Comparison of ENCODE assay signal across 31 mouse cellular contexts in the genomic region with DNA sequence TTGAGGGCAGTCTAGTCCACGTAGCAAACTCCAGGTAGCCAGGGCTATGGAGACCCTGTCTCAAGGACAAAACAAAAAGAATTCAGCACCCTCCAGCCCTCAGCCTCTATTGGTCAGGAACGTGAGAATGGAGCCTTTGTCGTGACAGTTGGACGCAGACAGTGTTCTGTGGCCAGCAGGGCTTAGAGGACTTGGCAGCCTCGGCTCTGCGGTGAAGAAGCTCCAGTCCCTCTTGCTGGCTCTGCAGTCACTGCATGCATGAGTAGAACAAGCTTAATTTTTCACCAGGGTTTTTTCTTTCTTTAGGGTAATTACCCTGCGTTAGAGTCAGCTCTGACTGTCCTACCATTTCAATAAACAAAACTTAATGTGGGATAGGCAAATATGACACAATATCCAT. TPM values are rescaled to one million over a fixed set of nuclear protein-coding genes. Genes with fewer than 3 reads are reported as not detected.
DNase-seq lines count a peak whose midpoint lies in the region; ATAC-seq and TF ChIP-seq lines count a peak whose summit lies in the region.
"Had no signal": no experiment of that assay in that cellular context is flagged by ENCODE, and none has a peak within 500 bp of the region (broad histone marks: within the 10 kb centered on the region; RNA-seq: fewer than 3 reads in every experiment).

No protein-coding gene starts in this region.

- H3K4me2 ChIP-seq in midbrain, postnatal 0 days (ENCODE audit: low read depth, low read length, poor library complexity, severe bottlenecking) = no peak overlapping the region
- H3K4me2 ChIP-seq: embryonic facial prominence, embryonic 12.5 days; intestine, embryonic 15.5 days; limb, embryonic 12.5 days; liver, embryonic 15.5 days; lung, embryonic 14.5 days; neural tube, embryonic 13.5 days had no signal

- H3K27me3 ChIP-seq in midbrain, postnatal 0 days (ENCODE audit: insufficient read depth, low read length) = no peaks in the 10 kb centered on the region
- no peaks in the 10 kb centered on the region for H3K27me3 ChIP-seq in midbrain, embryonic 10.5 days (ENCODE audit: low read depth, poor library complexity, severe bottlenecking)
- H3K27me3 ChIP-seq: embryonic facial prominence, embryonic 12.5 days; intestine, embryonic 15.5 days; limb, embryonic 12.5 days; liver, embryonic 15.5 days; neural tube, embryonic 13.5 days had no signal

- no peak overlapping the region for H3K27ac ChIP-seq in midbrain, postnatal 0 days (ENCODE audit: low read depth, low read length)
- no peak overlapping the region for H3K27ac ChIP-seq in midbrain, embryonic 10.5 days (replicated peaks)
- H3K27ac ChIP-seq: embryonic facial prominence, embryonic 12.5 days; hindbrain, embryonic 10.5 days; intestine, embryonic 15.5 days; limb, embryonic 12.5 days; liver, embryonic 15.5 days; neural tube, embryonic 13.5 days had no signal

- H3K9me3 ChIP-seq in midbrain, postnatal 0 days (ENCODE audit: low read length) = no peaks in the 10 kb centered on the region
- H3K9me3 ChIP-seq in midbrain, embryonic 10.5 days (replicated peaks) = no peaks in the 10 kb centered on the region
- H3K9me3 ChIP-seq: embryonic facial prominence, embryonic 12.5 days; intestine, embryonic 15.5 days; limb, embryonic 12.5 days; liver, embryonic 15.5 days; neural tube, embryonic 13.5 days had no signal

- no peaks in the 10 kb centered on the region for H3K4me1 ChIP-seq in midbrain, postnatal 0 days (ENCODE audit: insufficient read depth, low read length)
- H3K4me1 ChIP-seq in midbrain, embryonic 10.5 days = peaks cover 21% of the 10 kb centered on the region
- H3K4me1 ChIP-seq: embryonic facial prominence, embryonic 12.5 days; limb, embryonic 12.5 days; neural tube, embryonic 13.5 days had no signal

- no peak for ATAC-seq in midbrain, postnatal 0 days (ENCODE audit: low FRiP score)
- ATAC-seq: activated CD4-positive, CD25-positive, alpha-beta regulatory T cell, adult 4 months; forebrain, embryonic 14.5 days; hindbrain, embryonic 16.5 days; intestine, embryonic 15.5 days had no signal

- DNase-seq in cerebellum, postnatal 10 days = peak; percentile 68 to 75
- no peak for DNase-seq in cerebellum, adult 8-10 months
- peak; percentile 27 to 54 for DNase-seq in kidney, postnatal 36 days
- no peak for DNase-seq in kidney, postnatal 14 days
- DNase-seq in midbrain, postnatal 0 days (ENCODE audit: low spot score) = peak; percentile 54
- DNase-seq in midbrain, embryonic 10.5 days (ENCODE audit: low spot score) = no peak
- no peak for DNase-seq in right cerebral cortex, postnatal 14 days
- DNase-seq: adrenal gland, adult 2 months; adrenal gland, postnatal 36 days; embryo, embryonic 11 days; gastrocnemius, postnatal 14 days; heart, postnatal 14 days; kidney, adult 9 months; kidney, postnatal 10 days; lung, embryonic 14.5 days; lung, postnatal 14 days; thymus, adult 2 months; thymus, postnatal 4 days had no signal

- 74% methylated on average over 7 of the region's 7 CpGs for WGBS in midbrain, postnatal 0 days
- 93% methylated on average over 7 of the region's 7 CpGs for WGBS in midbrain, embryonic 10.5 days

- H3K36me3 ChIP-seq in midbrain, postnatal 0 days (ENCODE audit: insufficient read depth, low read length) = peaks cover 71% of the 10 kb centered on the region
- peaks cover 98% of the 10 kb centered on the region for H3K36me3 ChIP-seq in midbrain, embryonic 10.5 days

- no peak overlapping the region for H3K9ac ChIP-seq in midbrain, postnatal 0 days (replicated peaks; ENCODE audit: low read length, poor library complexity, severe bottlenecking)
- H3K9ac ChIP-seq: embryonic facial prominence, embryonic 12.5 days; intestine, embryonic 15.5 days; limb, embryonic 12.5 days; liver, embryonic 15.5 days; lung, embryonic 14.5 days; neural tube, embryonic 13.5 days had no signal

- TF ChIP-seq CTCF in midbrain, postnatal 0 days (IDR thresholded peaks at IDR 0.05) = no peak

- no peak overlapping the region for H3K4me3 ChIP-seq in midbrain, postnatal 0 days (ENCODE audit: low read depth, low read length)
- no peak overlapping the region for H3K4me3 ChIP-seq in midbrain, embryonic 10.5 days
- H3K4me3 ChIP-seq: embryonic facial prominence, embryonic 12.5 days; hindbrain, embryonic 10.5 days; intestine, embryonic 15.5 days; limb, embryonic 12.5 days; liver, embryonic 15.5 days; neural tube, embryonic 13.5 days had no signal

RNA-seq across cellular contexts. Expression of a gene that starts 12.2 kb away (rescaled TPM):
- total RNA-seq in midbrain, postnatal 0 days (2014; rRNA removed) = 110 and 113 TPM in 2 replicates
- 156 and 157 TPM in 2 replicates for polyA plus RNA-seq in midbrain, postnatal 0 days (2015; fragmentation: Nextera tagmentation; extraction: Ambion mirVana)
- polyA plus RNA-seq in midbrain, embryonic 10.5 days (2016; fragmentation: Nextera tagmentation; extraction: Ambion mirVana) = 224 and 227 TPM in 2 replicates

RNA-seq across cellular contexts. Expression of a gene that starts 15.7 kb away (rescaled TPM):
- total RNA-seq in midbrain, postnatal 0 days (2014; rRNA removed) = not detected in 2 replicates
- 0.14 and 0.15 TPM in 2 replicates for polyA plus RNA-seq in midbrain, postnatal 0 days (2015; fragmentation: Nextera tagmentation; extraction: Ambion mirVana)
- polyA plus RNA-seq in midbrain, embryonic 10.5 days (2016; fragmentation: Nextera tagmentation; extraction: Ambion mirVana) = 0.10 and 0.21 TPM in 2 replicates
- total RNA-seq: adrenal gland, adult 2 months; adrenal gland, postnatal 36 days; gastrocnemius, postnatal 14 days; granulocyte monocyte progenitor cell, adult 5-6 weeks; heart, postnatal 14 days; left cerebral cortex, postnatal 14 days; liver, adult 2 months had no signal
- polyA plus RNA-seq: activated CD4-positive, CD25-positive, alpha-beta regulatory T cell, adult 4 months; forebrain, embryonic 14.5 days; heart, embryonic 14.5 days; liver, embryonic 15.5 days; neural tube, embryonic 13.5 days had no signal

RNA-seq across cellular contexts. Expression of a gene that starts 47.9 kb away (rescaled TPM):
- 81.0 and 85.9 TPM in 2 replicates for total RNA-seq in midbrain, postnatal 0 days (2014; rRNA removed)
- polyA plus RNA-seq in midbrain, postnatal 0 days (2015; fragmentation: Nextera tagmentation; extraction: Ambion mirVana) = 40.1 and 40.9 TPM in 2 replicates
- 37.5 and 40.9 TPM in 2 replicates for polyA plus RNA-seq in midbrain, embryonic 10.5 days (2016; fragmentation: Nextera tagmentation; extraction: Ambion mirVana)

RNA-seq across cellular contexts. Expression of a gene that starts 48.9 kb away (rescaled TPM):
- 12.2 and 12.4 TPM in 2 replicates for total RNA-seq in midbrain, postnatal 0 days (2014; rRNA removed)
- 9.3 and 13.8 TPM in 2 replicates for polyA plus RNA-seq in midbrain, postnatal 0 days (2015; fragmentation: Nextera tagmentation; extraction: Ambion mirVana)
- polyA plus RNA-seq in midbrain, embryonic 10.5 days (2016; fragmentation: Nextera tagmentation; extraction: Ambion mirVana) = 6.4 and 9.4 TPM in 2 replicates
- total RNA-seq: granulocyte monocyte progenitor cell, adult 5-6 weeks had no signal
- polyA plus RNA-seq: activated CD4-positive, CD25-positive, alpha-beta regulatory T cell, adult 4 months had no signal

Comparison
In these comparisons a context has a peak if more than half of its experiments do, and no peak if none do; other contexts are left out.
1. DNase-seq: peak in cerebellum, postnatal 10 days (2 of 2), kidney, postnatal 36 days (2 of 2) and midbrain, postnatal 0 days (single experiment); none in cerebellum, adult 8-10 months (single experiment), kidney, postnatal 14 days (single experiment), midbrain, embryonic 10.5 days (single experiment) and right cerebral cortex, postnatal 14 days (single experiment).